Mouse (Mus musculus) intestine, embryonic 14.5 days (tissue): ENCODE data around the gene Mtfp1. TPM values are rescaled to one million over a fixed set of nuclear protein-coding genes. Genes with fewer than 3 reads are reported as not detected.
"Not testable (repeated sequence)": the region's sequence is repeated elsewhere in the genome, so short reads cannot be mapped to it uniquely, and the experiment has no call there.

ENCODE experiments used
- ATAC-seq: fragments of 200-750 bp; cut with Nextera tagmentation; replicated peaks from 2 replicates; pipeline ENCODE4 v1.8.0; 2017; ENCODE audit warnings: low read depth, moderate number of reproducible peaks, moderate TSS enrichment, moderate library complexity; ENCODE audit not compliant: low FRiP score, low TSS enrichment
- DNase-seq: peaks from one replicate; pipeline ENCODE4 v3.0.0-alpha.2; 2018; ENCODE audit warnings: low spot score
- H3K27ac ChIP-seq: fragments of 300-500 bp; sonication (generic); 2 replicates; pipeline ENCODE4 v1.5.1; 2014; ENCODE audit warnings: low read depth, mild to moderate bottlenecking, control low read depth
- H3K27me3 ChIP-seq: fragments of 300-500 bp; sonication (generic); replicated peaks from 2 replicates; pipeline ENCODE4 v1.6.1; 2014; ENCODE audit warnings: low read length, control low read depth; ENCODE audit not compliant: control insufficient read depth, insufficient read depth
- H3K36me3 ChIP-seq: fragments of 300-500 bp; sonication (generic); 2 replicates; pipeline ENCODE4 v1.6.1; 2014; ENCODE audit warnings: low read length, control low read depth; ENCODE audit not compliant: control insufficient read depth, insufficient read depth
- H3K4me1 ChIP-seq: fragments of 300-500 bp; sonication (generic); replicated peaks from 2 replicates; pipeline ENCODE4 v1.6.1; 2014; ENCODE audit warnings: low read length, control low read depth, mixed read lengths; ENCODE audit not compliant: control insufficient read depth, insufficient read depth
- H3K4me2 ChIP-seq: fragments of 300-500 bp; sonication (generic); 2 replicates; pipeline ENCODE4 v1.6.1; 2014; ENCODE audit warnings: low read length
- H3K4me3 ChIP-seq: fragments of 300-500 bp; sonication (generic); 2 replicates; pipeline ENCODE4 v1.5.1; 2014; ENCODE audit warnings: low read depth, low read length, control low read depth, mixed read lengths
- H3K9ac ChIP-seq: fragments of 300-500 bp; sonication (generic); 2 replicates; pipeline ENCODE4 v1.6.1; 2014; ENCODE audit warnings: mild to moderate bottlenecking, low read length
- H3K9me3 ChIP-seq: fragments of 300-500 bp; sonication (generic); 2 replicates; pipeline ENCODE4 v1.6.1; 2016; ENCODE audit warnings: low read length, control low read depth; ENCODE audit not compliant: control insufficient read depth
- WGBS: fragments of 180-500 bp; shearing (Covaris S2); extraction: QIAGEN DNeasy Blood & Tissue Kit; methylation state at CpG from one replicate; pipeline ENCODE4 v1.1.7; 2014; 5-methylcytosine and 5-hydroxymethylcytosine counted together
- polyA plus RNA-seq: library from polyadenylated mRNA; unstranded; fragments of >200 nt; fragmentation: Nextera tagmentation; extraction: Ambion mirVana; gene quantifications from 2 replicates; pipeline ENCODE4 v1.2.1, GENCODE M21; 2014

Mtfp1 gene
- polyA plus RNA-seq, 1 experiment from 2014 or later: 25.2 TPM

GRCm38 (mm10) chr11:4107901-4108300 is 12.7 kb upstream of the Mtfp1 start:
- not testable (repeated sequence) for ATAC-seq, H3K9ac ChIP-seq, H3K4me3 ChIP-seq, H3K27ac ChIP-seq, DNase-seq, H3K27me3 ChIP-seq, H3K36me3 ChIP-seq, H3K9me3 ChIP-seq, H3K4me2 ChIP-seq, H3K4me1 ChIP-seq
- 95% methylated on average over 6 of the region's 6 CpGs for WGBS

GRCm38 (mm10) chr11:4105444-4105843 is 10.2 kb upstream of the Mtfp1 start:
- no peak overlapping the region for H3K27ac ChIP-seq
- no peak overlapping the region for H3K9ac ChIP-seq
- H3K4me1 ChIP-seq: no peaks in the 10 kb centered on the region
- WGBS: 42% methylated on average over 6 of the region's 6 CpGs
- no peak overlapping the region for H3K4me2 ChIP-seq
- no peaks in the 10 kb centered on the region for H3K36me3 ChIP-seq
- no peaks in the 10 kb centered on the region for H3K27me3 ChIP-seq
- ATAC-seq: no peak
- no peaks in the 10 kb centered on the region for H3K9me3 ChIP-seq
- DNase-seq: no peak
- no peak overlapping the region for H3K4me3 ChIP-seq

- no peak overlapping the region for H3K4me2 ChIP-seq
- no peak for DNase-seq
- H3K9ac ChIP-seq: no peak overlapping the region
- no peaks in the 10 kb centered on the region for H3K36me3 ChIP-seq
- no peaks in the 10 kb centered on the region for H3K4me1 ChIP-seq
- no peaks in the 10 kb centered on the region for H3K9me3 ChIP-seq
- no peaks in the 10 kb centered on the region for H3K27me3 ChIP-seq
- no peak overlapping the region for H3K4me3 ChIP-seq
- no peak for ATAC-seq
- no peak overlapping the region for H3K27ac ChIP-seq
- 87% methylated on average over 5 of the region's 5 CpGs for WGBS
Observed at GRCm38 (mm10) chr11:4104989-4105388, 9.7 kb upstream of the Mtfp1 start.

- Histone ChIP-seq H3K27ac (no peak overlapping the region), H3K9ac (no peak overlapping the region), H3K36me3 (no peaks in the 10 kb centered on the region), H3K4me1 (no peaks in the 10 kb centered on the region), H3K4me3 (no peak overlapping the region), H3K9me3 (no peaks in the 10 kb centered on the region), H3K27me3 (no peaks in the 10 kb centered on the region), H3K4me2 (no peak overlapping the region)
- DNase-seq: no peak
- no peak for ATAC-seq
- WGBS: 78% methylated on average over 14 of the region's 14 CpGs
Observed at GRCm38 (mm10) chr11:4103522-4103921, 8.3 kb upstream of the Mtfp1 start.

- Histone ChIP-seq H3K4me1 (peaks cover 4% of the 10 kb centered on the region; the same call in 1 of the 2 replicates), H3K27ac (no peak overlapping the region), H3K36me3 (no peaks in the 10 kb centered on the region), H3K27me3 (no peaks in the 10 kb centered on the region), H3K9me3 (no peaks in the 10 kb centered on the region), H3K9ac (no peak overlapping the region), H3K4me3 (no peak overlapping the region), H3K4me2 (no peak overlapping the region)
- DNase-seq (no peak), ATAC-seq (no peak)
- WGBS: 77% methylated on average over 5 of the region's 5 CpGs
Observed at GRCm38 (mm10) chr11:4101851-4102250, 6.6 kb upstream of the Mtfp1 start.

GRCm38 (mm10) chr11:4099447-4099846 is 4.2 kb upstream of the Mtfp1 start:
- 60% methylated on average over 3 of the region's 3 CpGs for WGBS
- H3K9me3 ChIP-seq: no peaks in the 10 kb centered on the region
- ATAC-seq: no peak
- H3K36me3 ChIP-seq: no peaks in the 10 kb centered on the region
- peaks cover 14% of the 10 kb centered on the region for H3K4me1 ChIP-seq
- H3K4me3 ChIP-seq: no peak overlapping the region
- H3K9ac ChIP-seq: no peak overlapping the region
- no peak overlapping the region for H3K27ac ChIP-seq
- no peak for DNase-seq
- H3K27me3 ChIP-seq: no peaks in the 10 kb centered on the region
- no peak overlapping the region for H3K4me2 ChIP-seq

GRCm38 (mm10) chr11:4098816-4099215 is 3.6 kb upstream of the Mtfp1 start:
- Histone ChIP-seq H3K36me3 (no peaks in the 10 kb centered on the region), H3K27me3 (no peaks in the 10 kb centered on the region)
- WGBS: 74% methylated on average over 7 of the region's 7 CpGs

GRCm38 (mm10) chr11:4098120-4098519 is 2.9 kb upstream of the Mtfp1 start:
- Histone ChIP-seq H3K36me3 (no peaks in the 10 kb centered on the region), H3K9me3 (no peaks in the 10 kb centered on the region), H3K4me3 (no peak overlapping the region), H3K27ac (no peak overlapping the region), H3K9ac (no peak overlapping the region), H3K27me3 (no peaks in the 10 kb centered on the region), H3K4me1 (peaks cover 15% of the 10 kb centered on the region), H3K4me2 (no peak overlapping the region)
- DNase-seq (no peak), ATAC-seq (no peak)
- 67% methylated on average over 8 of the region's 8 CpGs for WGBS

More at GRCm38 (mm10) chr11:4098816-4099215, 3.6 kb upstream of the Mtfp1 start:
- H3K4me1 ChIP-seq: peaks cover 15% of the 10 kb centered on the region
- no peak overlapping the region for H3K9ac ChIP-seq
- H3K27ac ChIP-seq: no peak overlapping the region
- no peaks in the 10 kb centered on the region for H3K9me3 ChIP-seq
- ATAC-seq: no peak
- H3K4me3 ChIP-seq: no peak overlapping the region
- H3K4me2 ChIP-seq: no peak overlapping the region
- DNase-seq: no peak

GRCm38 (mm10) chr11:4097091-4097621 is 1.9 kb upstream of the Mtfp1 start:
- Histone ChIP-seq H3K4me1 (peaks cover 15% of the 10 kb centered on the region), H3K9ac (peak overlapping the region; percentile 62), H3K9me3 (no peaks in the 10 kb centered on the region), H3K27ac (peak overlapping the region; percentile 76), H3K4me2 (peak overlapping the region; percentile 70), H3K36me3 (peaks cover 3% of the 10 kb centered on the region; the same call in 1 of the 2 replicates), H3K27me3 (no peaks in the 10 kb centered on the region), H3K4me3 (peak overlapping the region; percentile 59)
- ATAC-seq (peak; percentile 20), DNase-seq (no peak)
- WGBS: 17% methylated on average over 10 of the region's 10 CpGs
